9 mouse cellular contexts compared by ENCODE assay signal in the genomic region with DNA sequence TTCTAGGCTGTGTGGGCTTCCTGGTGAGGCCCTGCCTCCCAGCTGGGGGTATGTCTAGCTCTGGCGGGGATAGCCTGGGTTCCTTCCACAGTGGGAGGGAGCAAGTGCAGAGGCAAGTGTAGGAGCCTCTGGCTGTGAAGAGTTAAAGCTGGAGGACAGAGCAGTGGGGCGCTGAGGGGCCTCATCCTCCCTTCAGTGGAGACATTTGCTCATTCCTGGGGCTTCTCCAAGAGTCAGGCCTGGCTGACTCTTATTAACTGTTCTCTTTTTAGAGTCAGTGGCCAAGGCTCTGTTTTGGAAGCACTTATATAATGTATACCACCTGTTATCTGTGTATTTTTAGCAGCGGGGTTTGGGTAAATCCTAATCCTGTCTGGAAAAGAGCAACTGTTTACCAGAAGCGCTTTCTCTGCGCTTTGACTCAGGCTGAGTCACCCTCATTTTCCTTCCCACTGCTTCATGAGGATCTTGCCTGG. TPM values are rescaled to one million over a fixed set of nuclear protein-coding genes. Genes with fewer than 3 reads are reported as not detected.
DNase-seq lines count a peak whose midpoint lies in the region; TF ChIP-seq lines count a peak whose summit lies in the region.
"Had no signal": no experiment of that assay in that cellular context is flagged by ENCODE, and none has a peak within 500 bp of the region (broad histone marks: within the 10 kb centered on the region; RNA-seq: fewer than 3 reads in every experiment).

No protein-coding gene starts in this region.

- H3K4me1 ChIP-seq in bone marrow, adult 2 months (ENCODE audit: control insufficient read depth, insufficient read depth, low read length) = peaks cover 6% of the 10 kb centered on the region

- DNase-seq in layer of hippocampus, adult 2 months (ENCODE audit: low spot score in 2 of 2) = peak; percentile 40 to 63
- DNase-seq in layer of hippocampus, postnatal 25 days (ENCODE audit: extremely low spot score in 1 of 2, low spot score in 1 of 2) = no peak
- DNase-seq in cerebellum, postnatal 25 days = peak; percentile 68 to 71
- DNase-seq in kidney, postnatal 14 days = peak; percentile 33
- no peak for DNase-seq in testis, postnatal 10 days (ENCODE audit: low spot score)
- no peak for DNase-seq in embryo, embryonic 10.5 days (ENCODE audit: low spot score)
- no peak for DNase-seq in thymus, postnatal 36 days

- TF ChIP-seq CTCF in layer of hippocampus, adult 2 months (conservative IDR thresholded peaks at IDR 0.05) = no peak
- TF ChIP-seq CTCF in bone marrow, adult 2 months (IDR thresholded peaks at IDR 0.05; ENCODE audit: control insufficient read depth, insufficient read depth, low read length) = no peak

- no peak overlapping the region for H3K4me3 ChIP-seq in layer of hippocampus, adult 2 months
- H3K4me3 ChIP-seq in bone marrow, adult 2 months (replicated peaks; ENCODE audit: control insufficient read depth, low read depth, low read length) = no peak overlapping the region

- WGBS in bone marrow, adult 2 months = 81% methylated on average over 5 of the region's 5 CpGs

- TF ChIP-seq POLR2A in bone marrow, adult 2 months (IDR thresholded peaks at IDR 0.05; ENCODE audit: borderline replicate concordance, control insufficient read depth, low read depth, low read length) = no peak

- H3K27ac ChIP-seq in layer of hippocampus, adult 2 months = peak overlapping the region; percentile 88
- peak overlapping the region; percentile 47; the same call in 1 of the 2 replicates for H3K27ac ChIP-seq in bone marrow, adult 2 months (ENCODE audit: control insufficient read depth, insufficient read depth, low read depth, low read length, poor library complexity)
- H3K27ac ChIP-seq: liver, embryonic 14.5 days had no signal

RNA-seq across cellular contexts. Expression of a gene that starts 17.0 kb away (rescaled TPM):
- total RNA-seq in layer of hippocampus, adult 2 months (2021) = 10 to 100 TPM; 93.7 to 93.9 TPM
- 10 to 100 TPM; 86.5 to 94.6 TPM for total RNA-seq in layer of hippocampus, postnatal 25 days (2021)
- 109 and 152 TPM in 2 replicates for polyA plus RNA-seq in bone marrow, adult 2 months (2011; ENCODE audit: insufficient read depth, insufficient read length, low replicate concordance, missing spikeins)

RNA-seq across cellular contexts. Expression of a gene that starts 30.3 kb away (rescaled TPM):
- 100 to 1,000 TPM; 198 to 204 TPM for total RNA-seq in layer of hippocampus, adult 2 months (2021)
- total RNA-seq in layer of hippocampus, postnatal 25 days (2021) = 100 to 1,000 TPM; 191 to 207 TPM
- 328 and 366 TPM in 2 replicates for polyA plus RNA-seq in bone marrow, adult 2 months (2011; ENCODE audit: insufficient read depth, insufficient read length, low replicate concordance, missing spikeins)

Comparison
In these comparisons a context has a peak if more than half of its experiments do, and no peak if none do; other contexts are left out.
1. DNase-seq: peak in layer of hippocampus, adult 2 months (2 of 2), cerebellum, postnatal 25 days (2 of 2) and kidney, postnatal 14 days (single experiment); none in layer of hippocampus, postnatal 25 days (0 of 2), testis, postnatal 10 days (single experiment), embryo, embryonic 10.5 days (single experiment) and thymus, postnatal 36 days (0 of 2).